Mouse (Mus musculus) myocyte (in vitro differentiated cells): Measurements from ENCODE around the gene Epas1.

Experiments used
- MAX ChIP-seq: IDR thresholded peaks from one replicate; pipeline ENCODE4 v1.6.1; 2011; ENCODE audit warnings: low read depth, mild to moderate bottlenecking, control low read depth
- MYOG ChIP-seq, 3 experiments: IDR thresholded peaks; one replicate each; pipeline ENCODE4 v1.6.1; 2011; ENCODE audit warnings: control low read depth in 2 of 3, low read depth in 2 of 3, mild to moderate bottlenecking in 2 of 3; ENCODE audit not compliant: insufficient read length in 2 of 3, control insufficient read depth in 1 of 3, insufficient read depth in 1 of 3
- POLR2A ChIP-seq: IDR thresholded peaks from one replicate; pipeline ENCODE4 v1.6.1; 2011; ENCODE audit warnings: low read depth, mild to moderate bottlenecking, control low read depth, moderate library complexity; ENCODE audit not compliant: insufficient read length
- POLR2AphosphoS2 ChIP-seq: IDR thresholded peaks from one replicate; pipeline ENCODE4 v1.6.1; 2011; ENCODE audit warnings: low read depth, control low read depth; ENCODE audit not compliant: insufficient read length
- REST ChIP-seq: IDR thresholded peaks from one replicate; pipeline ENCODE4 v1.6.1; 2011; ENCODE audit warnings: mild to moderate bottlenecking, control low read depth, moderate library complexity; ENCODE audit not compliant: insufficient read depth, insufficient read length
- TCF12 ChIP-seq: IDR thresholded peaks from one replicate; pipeline ENCODE4 v1.6.1; 2011; ENCODE audit warnings: mild to moderate bottlenecking, control low read depth; ENCODE audit not compliant: poor library complexity, insufficient read depth, severe bottlenecking
- USF1 ChIP-seq: IDR thresholded peaks from one replicate; pipeline ENCODE4 v1.6.1; 2011; ENCODE audit warnings: low read depth, mild to moderate bottlenecking, control low read depth, moderate library complexity

DNA sequence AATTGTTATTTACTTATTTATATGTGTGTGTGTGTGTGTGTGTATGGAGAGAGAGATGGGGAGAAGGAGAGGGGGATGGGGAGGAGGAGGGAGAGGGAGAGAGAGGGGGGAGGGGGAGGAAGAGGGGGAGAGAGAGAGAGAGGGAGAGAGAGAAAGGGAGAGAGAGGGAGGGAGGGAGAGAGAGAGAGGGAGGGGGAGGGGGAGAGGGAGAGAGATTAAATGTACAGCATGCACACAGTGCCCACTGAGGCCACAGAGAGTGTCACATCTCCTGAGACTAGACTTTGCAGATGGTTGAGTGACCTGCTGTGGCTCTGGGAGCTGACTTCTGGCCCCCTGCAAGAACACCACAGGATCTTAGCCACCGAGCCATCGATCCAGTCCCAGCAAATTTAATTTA, 98.3 kb downstream of the Epas1 start:
- TF ChIP-seq POLR2A (no peak), USF1 (no peak), MAX (no peak), POLR2AphosphoS2 (no peak), REST (no peak), MYOG (IDR thresholded peaks at IDR 0.05; ENCODE audit: control insufficient read depth in 1 of 3, insufficient read depth in 1 of 3, insufficient read length in 2 of 3, low read depth in 2 of 3) (no peak), TCF12 (no peak)
